Mouse (Mus musculus): ENCODE data around the gene Pus3. TPM values are rescaled to one million over a fixed set of nuclear protein-coding genes. Genes with fewer than 3 reads are reported as not detected.

Gene Pus3
- polyA plus RNA-seq (2012; ENCODE audit: low replicate concordance), result 0.81 and 2.2 TPM in 2 replicates

DNA sequence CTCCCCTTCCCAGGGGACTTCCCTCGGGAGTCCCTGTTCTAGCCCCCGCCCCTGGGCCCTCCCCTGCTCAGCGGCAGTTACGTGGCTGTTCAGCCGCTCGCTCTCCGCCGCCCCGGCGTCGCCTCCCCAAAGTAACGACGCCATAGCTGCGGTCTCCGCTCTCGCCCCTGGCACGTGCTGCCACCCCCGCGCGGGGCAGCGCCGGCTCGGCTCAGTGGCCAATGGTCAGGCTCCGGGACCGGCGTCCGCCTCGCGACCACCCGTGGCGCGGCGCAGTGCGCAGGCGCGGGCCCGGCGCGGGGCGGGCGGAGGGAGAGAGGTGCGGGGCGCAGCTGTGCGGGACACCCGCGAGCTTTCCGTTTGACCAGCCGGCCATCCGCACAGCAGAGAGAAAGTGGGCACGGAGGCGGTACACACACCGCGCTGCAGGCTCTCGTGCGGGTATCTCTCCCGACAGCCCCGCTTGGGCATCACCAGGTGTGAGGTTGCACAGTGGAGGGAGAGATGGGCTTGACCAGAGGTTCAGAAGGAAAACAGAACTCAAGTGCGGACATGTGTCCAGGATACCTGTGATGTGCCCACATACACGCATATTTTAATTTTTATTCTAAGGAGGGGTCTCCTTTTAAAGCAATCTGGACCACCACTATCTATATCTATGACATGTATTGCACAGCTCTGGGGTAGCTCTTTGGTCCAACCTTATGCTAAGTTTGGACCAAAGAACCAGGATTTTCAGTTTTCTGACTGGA, at the start of gene Pus3, which contains the start of gene Ddx25:
Gene Pus3 (plus strand): TSS at position 339 of the 752 bp plus-strand sequence.
Gene Ddx25 (minus strand): TSS at position 272 of the 752 bp plus-strand sequence.

GRCm38 (mm10) chr9:35518169-35518568, 40.2 kb upstream of the Pus3 start, which contains the start of gene Gm1113:
Gene Gm1113, minus strand, starts transcription at chr9:35518269.

GRCm38 (mm10) chr9:35569571-35570534, 11.5 kb downstream of the Pus3 start, which contains the start of the genes Pate2 and Hyls1:
Gene Pate2, plus strand, starts transcription at chr9:35570284.
Gene Hyls1, minus strand, starts transcription at chr9:35570398.

DNA sequence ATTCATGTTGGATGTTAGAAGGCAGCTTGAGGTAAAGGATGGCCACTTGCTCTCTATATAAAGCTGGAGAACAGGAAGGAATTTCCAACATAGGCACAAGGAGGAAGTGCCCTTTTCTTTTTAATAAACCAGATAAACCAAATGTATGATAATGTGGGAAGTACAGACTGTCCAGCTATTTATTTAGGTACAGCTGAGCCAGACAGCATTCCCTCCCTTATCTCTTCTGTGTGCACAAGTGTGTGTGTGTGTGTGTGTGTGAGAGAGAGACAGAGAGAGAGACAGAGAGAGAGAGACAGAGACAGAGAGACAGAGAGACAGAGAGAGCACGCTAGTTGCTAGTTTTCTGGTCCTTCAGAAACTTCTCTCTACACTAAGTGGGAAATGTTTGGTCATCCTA, 53.4 kb downstream of the Pus3 start, which contains the start of gene Pate4:
Gene Pate4 (minus strand): TSS at position 101 of the 400 bp plus-strand sequence.

Other genes starting within 250 kb of the Pus3 start
- 0.62 and 1.0 TPM in 2 replicates for gene Cdon, start 137.5 kb upstream of the Pus3 start, polyA plus RNA-seq (2012; ENCODE audit: low replicate concordance)
- gene Gm1113, start 40.3 kb upstream of the Pus3 start, polyA plus RNA-seq (2012; ENCODE audit: low replicate concordance), result not detected in 2 replicates
- 0.10 and 0.12 TPM in 2 replicates for gene Ddx25, start 67 bp upstream of the Pus3 start, polyA plus RNA-seq (2012; ENCODE audit: low replicate concordance)
- gene Pate2, start 11.7 kb downstream of the Pus3 start, polyA plus RNA-seq (2012; ENCODE audit: low replicate concordance), result 0.16 and 0.33 TPM in 2 replicates
- 2.8 and 2.9 TPM in 2 replicates for gene Hyls1, start 11.8 kb downstream of the Pus3 start, polyA plus RNA-seq (2012; ENCODE audit: low replicate concordance)
- gene Pate4, start 53.3 kb downstream of the Pus3 start, polyA plus RNA-seq (2012; ENCODE audit: low replicate concordance), result not detected in 2 replicates
- gene Pate3, start 89.6 kb downstream of the Pus3 start, polyA plus RNA-seq (2012; ENCODE audit: low replicate concordance), result not detected in 2 replicates
- gene Pate1, start 128.8 kb downstream of the Pus3 start, polyA plus RNA-seq (2012; ENCODE audit: low replicate concordance), result not detected in 2 replicates
- not detected in 2 replicates for gene Gm17677, start 182.5 kb downstream of the Pus3 start, polyA plus RNA-seq (2012; ENCODE audit: low replicate concordance)
- not detected in 2 replicates for gene Gm17727, start 219.5 kb downstream of the Pus3 start, polyA plus RNA-seq (2012; ENCODE audit: low replicate concordance)
- not detected in 2 replicates for gene Gm27235, start 231.5 kb downstream of the Pus3 start, polyA plus RNA-seq (2012; ENCODE audit: low replicate concordance)
- gene D730048I06Rik, start 231.5 kb downstream of the Pus3 start, polyA plus RNA-seq (2012; ENCODE audit: low replicate concordance), result not detected in 2 replicates

Data from hematopoietic multipotent progenitor cell, adult 10-12 weeks (in vitro differentiated cells).